Mouse (Mus musculus) liver, embryonic 14.5 days (tissue): ENCODE measurements at regions not wholly inside any gene's neighbourhood (a gene's known extent, or its start where the extent isn't known, plus 50 kb on each side); places are given as distances from the start of the nearest gene placed in this dataset.

Experiments
- ATAC-seq: fragments of 200-750 bp; cut with Nextera tagmentation; 2 replicates; pipeline ENCODE4 v1.8.0; 2017; ENCODE audit warnings: moderate number of reproducible peaks, mild to moderate bottlenecking, moderate library complexity; ENCODE audit not compliant: insufficient read depth
- DNase-seq, 3 experiments: peaks; one replicate each; pipeline ENCODE4 v3.0.0-alpha.2; 2012 to 2013; ENCODE audit warnings: low read depth in 3 of 3, low spot score in 3 of 3
- H3K27ac ChIP-seq: fragments of 300-500 bp; sonication (generic); 2 replicates; pipeline ENCODE4 v1.5.1; 2014; ENCODE audit warnings: moderate library complexity, mild to moderate bottlenecking, control low read depth, inconsistent platforms
- H3K27me3 ChIP-seq: fragments of 300-500 bp; sonication (generic); 2 replicates; pipeline ENCODE4 v1.6.1; 2014; ENCODE audit warnings: mild to moderate bottlenecking, low read length, moderate library complexity; ENCODE audit not compliant: control insufficient read depth, insufficient read depth
- H3K36me3 ChIP-seq: fragments of 300-500 bp; sonication (generic); replicated peaks from 2 replicates; pipeline ENCODE4 v1.6.1; 2014; ENCODE audit warnings: low read depth; ENCODE audit not compliant: control insufficient read depth, insufficient read depth
- H3K4me1 ChIP-seq, 2 experiments: fragments of 200-500 bp in 1 of 2; fragments of 300-500 bp in 1 of 2; sonication (generic) in 1 of 2; replicated peaks; 2 replicates each; pipeline ENCODE4 v1.6.1; 2012 to 2014; ENCODE audit warnings: antibody characterized with exemption in 1 of 2, inconsistent platforms in 1 of 2, low read length in 1 of 2; ENCODE audit not compliant: control insufficient read depth in 2 of 2, insufficient read depth in 2 of 2
- H3K4me2 ChIP-seq: fragments of 300-500 bp; sonication (generic); 2 replicates; pipeline ENCODE4 v1.6.1; 2014; ENCODE audit warnings: low read depth, mild to moderate bottlenecking, control low read depth, moderate library complexity
- H3K4me3 ChIP-seq, 2 experiments: fragments of 200-500 bp in 1 of 2; fragments of 300-500 bp in 1 of 2; sonication (generic) in 1 of 2; 2 replicates each; pipeline ENCODE4 v1.5.1; 2012 to 2014; ENCODE audit warnings: low read depth in 2 of 2, low read length in 2 of 2, mild to moderate bottlenecking in 2 of 2, control low read depth in 1 of 2, inconsistent platforms in 1 of 2, moderate library complexity in 1 of 2; ENCODE audit not compliant: insufficient read depth in 1 of 2
- H3K9ac ChIP-seq: fragments of 300-500 bp; sonication (generic); replicated peaks from 2 replicates; pipeline ENCODE4 v1.6.1; 2014; ENCODE audit warnings: mild to moderate bottlenecking, control low read depth, moderate library complexity
- H3K9me3 ChIP-seq: fragments of 300-500 bp; sonication (generic); 2 replicates; pipeline ENCODE4 v1.6.1; 2016; ENCODE audit warnings: low read length, mixed read lengths; ENCODE audit not compliant: control insufficient read depth
- CTCF ChIP-seq: IDR thresholded peaks from 2 replicates; pipeline ENCODE4 v1.5.1; 2016; ENCODE audit warnings: antibody characterized with exemption, low read depth, control low read depth
- EP300 ChIP-seq: IDR thresholded peaks from 2 replicates; pipeline ENCODE4 v1.6.1; 2016; ENCODE audit warnings: antibody characterized with exemption, low read depth
- WGBS: fragments of 180-500 bp; shearing (Covaris S2); extraction: QIAGEN DNeasy Blood & Tissue Kit; methylation state at CpG from one replicate; pipeline ENCODE4 v1.1.7; 2014; ENCODE audit not compliant: insufficient replicate concordance; 5-methylcytosine and 5-hydroxymethylcytosine counted together

- TF ChIP-seq EP300: no peak
- no peak for TF ChIP-seq CTCF
- H3K4me2 ChIP-seq: no peak overlapping the region
- ATAC-seq (no peak), DNase-seq (no peak)
- no peak overlapping the region for H3K4me3 ChIP-seq
- H3K9ac ChIP-seq: no peak overlapping the region
- no peaks in the 10 kb centered on the region for H3K4me1 ChIP-seq
- WGBS: 46% methylated on average over 4 of the region's 4 CpGs
- no peaks in the 10 kb centered on the region for H3K36me3 ChIP-seq
- no peaks in the 10 kb centered on the region for H3K27me3 ChIP-seq
- no peaks in the 10 kb centered on the region for H3K9me3 ChIP-seq
- no peak overlapping the region for H3K27ac ChIP-seq
Observed at GRCm38 (mm10) chr16:76524921-76525320, 151.3 kb upstream of the Nrip1 start.

- WGBS: 72% methylated on average over 6 of the region's 6 CpGs
- Histone ChIP-seq H3K27ac (no peak overlapping the region), H3K36me3 (no peaks in the 10 kb centered on the region), H3K27me3 (no peaks in the 10 kb centered on the region), H3K4me3 (no peak overlapping the region), H3K4me2 (no peak overlapping the region), H3K4me1 (no peaks in the 10 kb centered on the region), H3K9ac (no peak overlapping the region), H3K9me3 (no peaks in the 10 kb centered on the region)
- DNase-seq (no peak), ATAC-seq (no peak)
- TF ChIP-seq CTCF (no peak), EP300 (no peak)
Observed at GRCm38 (mm10) chr16:76521142-76521541, 147.5 kb upstream of the Nrip1 start.

DNA sequence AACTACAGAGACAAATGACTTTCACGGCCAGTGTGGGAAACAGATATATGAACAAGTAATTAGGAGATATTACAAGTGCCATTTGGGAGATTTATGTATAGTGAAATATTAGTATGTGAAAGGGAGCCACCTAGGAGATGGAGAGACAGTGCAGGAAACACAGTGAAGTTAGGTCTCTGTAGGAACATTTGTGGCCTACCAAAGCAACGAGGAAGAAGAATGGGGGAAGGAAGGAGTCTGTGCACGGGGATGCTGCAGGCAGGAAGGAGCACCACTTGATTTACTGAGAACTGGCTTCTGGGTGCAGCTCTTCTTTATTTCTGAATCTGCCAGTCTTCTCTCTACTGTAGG is 147.0 kb upstream of the Nrip1 start:
- Histone ChIP-seq H3K9me3 (no peaks in the 10 kb centered on the region), H3K36me3 (no peaks in the 10 kb centered on the region), H3K9ac (no peak overlapping the region), H3K27me3 (no peaks in the 10 kb centered on the region), H3K27ac (no peak overlapping the region), H3K4me1 (no peaks in the 10 kb centered on the region), H3K4me2 (no peak overlapping the region), H3K4me3 (no peak overlapping the region)
- DNase-seq (no peak), ATAC-seq (no peak)
- TF ChIP-seq CTCF: no peak
- TF ChIP-seq EP300: no peak
- 49% methylated on average over 3 of the region's 3 CpGs for WGBS

DNA sequence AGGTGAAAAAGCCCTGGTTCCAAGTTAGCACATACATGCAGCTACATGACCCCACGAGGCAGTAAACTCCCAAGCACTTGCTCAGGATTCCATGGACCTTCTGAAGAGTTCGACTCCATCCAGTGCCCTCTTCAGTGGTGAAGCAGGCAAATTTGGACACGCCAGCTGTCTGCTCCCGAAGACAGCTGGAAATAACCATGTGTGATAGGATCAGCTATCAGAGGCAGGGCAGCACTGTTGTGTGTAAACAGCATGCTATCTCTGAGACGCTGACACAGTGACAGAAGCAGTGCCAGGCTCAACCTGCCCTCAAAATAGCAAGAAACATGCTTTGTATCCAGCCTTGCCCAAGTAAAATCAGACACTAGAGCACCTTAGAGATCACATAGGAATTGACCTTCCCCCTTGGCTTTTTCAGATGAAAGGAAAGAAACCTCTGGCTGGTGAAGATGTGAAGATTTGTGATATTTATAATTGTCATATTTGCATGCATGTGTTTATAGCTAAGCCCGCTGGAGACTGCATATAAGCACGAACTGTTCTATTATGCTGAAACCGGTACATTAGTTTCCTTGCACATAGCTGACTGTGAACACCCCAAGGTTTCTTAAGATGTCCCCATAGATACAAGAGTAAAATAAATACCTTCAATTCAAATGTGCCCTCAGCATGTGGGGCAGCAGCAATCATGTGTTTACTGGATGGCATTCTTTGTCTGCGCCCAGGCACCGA is 146.4 kb upstream of the Nrip1 start:
- TF ChIP-seq EP300: no peak
- TF ChIP-seq CTCF: no peak
- H3K9ac ChIP-seq: no peak overlapping the region
- H3K27ac ChIP-seq: no peak overlapping the region
- H3K4me1 ChIP-seq: no peaks in the 10 kb centered on the region
- ATAC-seq: no peak
- no peak for DNase-seq
- H3K4me3 ChIP-seq: no peak overlapping the region
- H3K36me3 ChIP-seq: no peaks in the 10 kb centered on the region
- H3K9me3 ChIP-seq: no peaks in the 10 kb centered on the region
- H3K27me3 ChIP-seq: no peaks in the 10 kb centered on the region
- no peak overlapping the region for H3K4me2 ChIP-seq
- 65% methylated on average over 10 of the region's 10 CpGs for WGBS

- no peak for TF ChIP-seq CTCF
- TF ChIP-seq EP300: no peak
- no peak overlapping the region for H3K4me2 ChIP-seq
- WGBS: 52% methylated on average over 8 of the region's 8 CpGs
Observed at GRCm38 (mm10) chr16:76510861-76511260, 137.2 kb upstream of the Nrip1 start.

More at GRCm38 (mm10) chr16:76510861-76511260, 137.2 kb upstream of the Nrip1 start:
- Histone ChIP-seq H3K27ac (no peak overlapping the region), H3K36me3 (no peaks in the 10 kb centered on the region), H3K27me3 (no peaks in the 10 kb centered on the region), H3K4me3 (no peak overlapping the region), H3K9ac (no peak overlapping the region), H3K4me1 (no peaks in the 10 kb centered on the region), H3K9me3 (no peaks in the 10 kb centered on the region)
- DNase-seq (no peak), ATAC-seq (no peak)
